Mouse (Mus musculus) limb, embryonic 15.5 days (tissue): ENCODE results near the gene Erbb3. TPM values are rescaled to one million over a fixed set of nuclear protein-coding genes. Genes with fewer than 3 reads are reported as not detected.
"Not testable (repeated sequence)": the region's sequence is repeated elsewhere in the genome, so short reads cannot be mapped to it uniquely, and the experiment has no call there.

ENCODE experiments used
- ATAC-seq: fragments of 200-750 bp; cut with Nextera tagmentation; 2 replicates; pipeline ENCODE4 v1.8.0; 2017; ENCODE audit warnings: low read depth, moderate TSS enrichment; ENCODE audit not compliant: insufficient number of reproducible peaks, low FRiP score, low TSS enrichment
- H3K27ac ChIP-seq: fragments of 300-500 bp; sonication (generic); 2 replicates; pipeline ENCODE4 v1.5.1; 2015; ENCODE audit warnings: moderate library complexity, mild to moderate bottlenecking, inconsistent platforms
- H3K27me3 ChIP-seq: fragments of 300-500 bp; sonication (generic); 2 replicates; pipeline ENCODE4 v1.6.1; 2015; ENCODE audit warnings: inconsistent platforms
- H3K36me3 ChIP-seq: fragments of 300-500 bp; sonication (generic); 2 replicates; pipeline ENCODE4 v1.6.1; 2015; ENCODE audit warnings: inconsistent platforms
- H3K4me1 ChIP-seq: fragments of 300-500 bp; sonication (generic); 2 replicates; pipeline ENCODE4 v1.6.1; 2015; ENCODE audit warnings: inconsistent platforms
- H3K4me2 ChIP-seq: fragments of 300-500 bp; sonication (generic); 2 replicates; pipeline ENCODE4 v1.6.1; 2015; ENCODE audit warnings: mild to moderate bottlenecking, inconsistent platforms
- H3K4me3 ChIP-seq: fragments of 300-500 bp; sonication (generic); 2 replicates; pipeline ENCODE4 v1.5.1; 2015; ENCODE audit warnings: mild to moderate bottlenecking, inconsistent platforms
- H3K9ac ChIP-seq: fragments of 300-500 bp; sonication (generic); 2 replicates; pipeline ENCODE4 v1.6.1; 2015; ENCODE audit warnings: inconsistent platforms
- H3K9me3 ChIP-seq: fragments of 300-500 bp; sonication (generic); 2 replicates; pipeline ENCODE4 v1.6.1; 2016; ENCODE audit warnings: inconsistent platforms
- WGBS: fragments of 180-500 bp; shearing (Covaris S2); methylation state at CpG from one replicate; pipeline ENCODE4 v1.1.7; 2015; 5-methylcytosine and 5-hydroxymethylcytosine counted together
- polyA plus RNA-seq: library from polyadenylated mRNA; unstranded; fragments of >200 nt; fragmentation: Nextera tagmentation; extraction: Ambion mirVana; gene quantifications from 2 replicates; pipeline ENCODE4 v1.2.1, GENCODE M21; 2015

The Erbb3 gene
- polyA plus RNA-seq, 1 experiment from 2014 or later, result 20.4 TPM

- Histone ChIP-seq H3K4me1 (peaks cover 16% of the 10 kb centered on the region), H3K4me3 (peak within 1 kb of the TSS; percentile 76), H3K4me2 (peak within 1 kb of the TSS; percentile 77), H3K9ac (peak within 1 kb of the TSS; percentile 77), H3K36me3 (peaks cover 15% of the 10 kb centered on the region), H3K27ac (peak within 1 kb of the TSS; percentile 97), H3K9me3 (no peaks in the 10 kb centered on the region), H3K27me3 (no peaks in the 10 kb centered on the region)
- WGBS, result under 1% methylated on average over 31 of the region's 31 CpGs
- peak; percentile 92 for ATAC-seq
Measured at GRCm38 (mm10) chr10:128548947-128549681, 40.3 kb downstream of the Erbb3 start, which contains the start of gene Rpl41. TSS of gene Rpl41 (minus strand) at chr10:128549305.

GRCm38 (mm10) chr10:128548051-128548791, 41.2 kb downstream of the Erbb3 start:
- peak overlapping the region; percentile 77 for H3K9ac ChIP-seq
- H3K4me2 ChIP-seq, result peak overlapping the region; percentile 77
- not testable (repeated sequence) for H3K9me3 ChIP-seq, ATAC-seq, H3K27me3 ChIP-seq
- H3K27ac ChIP-seq, result peak overlapping the region; percentile 97
- peak overlapping the region; percentile 76 for H3K4me3 ChIP-seq
- H3K36me3 ChIP-seq, result peaks cover 24% of the 10 kb centered on the region
- WGBS, result 0% methylated on average over 30 of the region's 30 CpGs
- peaks cover 18% of the 10 kb centered on the region for H3K4me1 ChIP-seq

GRCm38 (mm10) chr10:128547361-128548032, 42.0 kb downstream of the Erbb3 start, which contains the start of gene Zc3h10:
TSS of gene Zc3h10 (minus strand) at chr10:128547774.
- H3K4me1 ChIP-seq, result peaks cover 18% of the 10 kb centered on the region
- H3K27ac ChIP-seq, result peak within 1 kb of the TSS; percentile 97
- peak within 1 kb of the TSS; percentile 77 for H3K4me2 ChIP-seq
- no peaks in the 10 kb centered on the region for H3K27me3 ChIP-seq
- WGBS, result under 1% methylated on average over 44 of the region's 50 CpGs
- peaks cover 30% of the 10 kb centered on the region for H3K36me3 ChIP-seq
- H3K9me3 ChIP-seq, result no peaks in the 10 kb centered on the region
- peak; percentile 89 for ATAC-seq
- H3K9ac ChIP-seq, result peak within 1 kb of the TSS; percentile 77
- peak within 1 kb of the TSS; percentile 76 for H3K4me3 ChIP-seq

- no peaks in the 10 kb centered on the region for H3K9me3 ChIP-seq
- 21% methylated on average over 7 of the region's 7 CpGs for WGBS
- no peaks in the 10 kb centered on the region for H3K27me3 ChIP-seq
- peak overlapping the region; percentile 77 for H3K4me2 ChIP-seq
- H3K4me3 ChIP-seq, result peak overlapping the region; percentile 76
- peaks cover 18% of the 10 kb centered on the region for H3K4me1 ChIP-seq
- ATAC-seq, result no peak
- peaks cover 36% of the 10 kb centered on the region for H3K36me3 ChIP-seq
- peak overlapping the region; percentile 68 for H3K9ac ChIP-seq
- H3K27ac ChIP-seq, result peak overlapping the region; percentile 93
Measured at GRCm38 (mm10) chr10:128546787-128547186, 42.7 kb downstream of the Erbb3 start.

- Histone ChIP-seq H3K9ac (no peak overlapping the region; the same call in 1 of the 2 replicates), H3K9me3 (no peaks in the 10 kb centered on the region), H3K4me3 (peak overlapping the region; percentile 76), H3K27me3 (no peaks in the 10 kb centered on the region), H3K27ac (peak overlapping the region; percentile 93), H3K4me2 (peak overlapping the region; percentile 77), H3K36me3 (peaks cover 36% of the 10 kb centered on the region), H3K4me1 (peaks cover 18% of the 10 kb centered on the region)
- ATAC-seq, result no peak
- 10% methylated on average over 4 of the region's 4 CpGs for whole genome bisulfite sequencing
Measured at GRCm38 (mm10) chr10:128546361-128546760, 43.1 kb downstream of the Erbb3 start.

GRCm38 (mm10) chr10:128545570-128545898, 43.9 kb downstream of the Erbb3 start:
- H3K4me3 ChIP-seq, result no peak overlapping the region
- H3K9me3 ChIP-seq, result no peaks in the 10 kb centered on the region
- ATAC-seq, result no peak
- no peak overlapping the region; the same call in 1 of the 2 replicates for H3K27ac ChIP-seq
- H3K4me1 ChIP-seq, result peaks cover 18% of the 10 kb centered on the region
- no peaks in the 10 kb centered on the region for H3K27me3 ChIP-seq
- no peak overlapping the region for H3K9ac ChIP-seq
- H3K36me3 ChIP-seq, result peaks cover 36% of the 10 kb centered on the region
- H3K4me2 ChIP-seq, result no peak overlapping the region
- 80% methylated on average over 3 of the region's 3 CpGs for WGBS

- Histone ChIP-seq H3K27me3 (no peaks in the 10 kb centered on the region), H3K4me1 (peaks cover 18% of the 10 kb centered on the region), H3K27ac (no peak overlapping the region), H3K9ac (no peak overlapping the region), H3K36me3 (peaks cover 36% of the 10 kb centered on the region), H3K9me3 (no peaks in the 10 kb centered on the region), H3K4me2 (no peak overlapping the region), H3K4me3 (no peak overlapping the region)
- WGBS, result 93% methylated on average over 37 of the region's 37 CpGs
- ATAC-seq, result no peak
Measured at GRCm38 (mm10) chr10:128544674-128545569, 44.5 kb downstream of the Erbb3 start.

GRCm38 (mm10) chr10:128544151-128544657, 45.2 kb downstream of the Erbb3 start:
- whole genome bisulfite sequencing, result 95% methylated on average over 15 of the region's 15 CpGs
- Histone ChIP-seq H3K4me3 (no peak overlapping the region), H3K27me3 (no peaks in the 10 kb centered on the region), H3K9ac (no peak overlapping the region), H3K4me1 (peaks cover 16% of the 10 kb centered on the region), H3K36me3 (peaks cover 36% of the 10 kb centered on the region), H3K27ac (no peak overlapping the region), H3K4me2 (no peak overlapping the region), H3K9me3 (no peaks in the 10 kb centered on the region)
- no peak for ATAC-seq

GRCm38 (mm10) chr10:128543100-128543499, 46.4 kb downstream of the Erbb3 start:
- Histone ChIP-seq H3K4me2 (no peak overlapping the region), H3K9ac (no peak overlapping the region), H3K36me3 (peaks cover 36% of the 10 kb centered on the region), H3K4me3 (no peak overlapping the region), H3K27ac (no peak overlapping the region), H3K4me1 (peaks cover 16% of the 10 kb centered on the region), H3K27me3 (no peaks in the 10 kb centered on the region), H3K9me3 (no peaks in the 10 kb centered on the region)
- WGBS, result 81% methylated on average over 2 of the region's 2 CpGs
- no peak for ATAC-seq

- WGBS, result 88% methylated on average over 1 of the region's 1 CpGs
- ATAC-seq, result no peak
- Histone ChIP-seq H3K4me3 (no peak overlapping the region), H3K4me2 (no peak overlapping the region), H3K9ac (no peak overlapping the region), H3K36me3 (peaks cover 15% of the 10 kb centered on the region), H3K4me1 (peaks cover 7% of the 10 kb centered on the region; the same call in 1 of the 2 replicates), H3K27me3 (no peaks in the 10 kb centered on the region), H3K27ac (no peak overlapping the region), H3K9me3 (no peaks in the 10 kb centered on the region)
Measured at GRCm38 (mm10) chr10:128538340-128538870, 51.0 kb downstream of the Erbb3 start.
